Mouse (Mus musculus) heart, embryonic 16.5 days (tissue): ENCODE results near the gene Dmc1. TPM values are rescaled to one million over a fixed set of nuclear protein-coding genes. Genes with fewer than 3 reads are reported as not detected.

Experiments used
- microRNA-seq: library from miRNA; unstranded; fragments of <30 nt; microRNA quantifications from one replicate; pipeline ENCODE4, GENCODE M21; 2017
- polyA plus RNA-seq: library from polyadenylated mRNA; unstranded; fragments of >200 nt; fragmentation: Nextera tagmentation; extraction: Ambion mirVana; gene quantifications from 2 replicates; pipeline ENCODE4 v1.2.1, GENCODE M21; 2015

The Dmc1 gene
- polyA plus RNA-seq, 1 experiment from 2014 or later: 1.3 TPM

Small RNA genes lying within 50 kb of the gene (microRNA-seq; reads per million reads assigned to microRNA genes)
- gene Gm27903: not detected

Other genes starting within 250 kb of the Dmc1 start
- gene Tmem184b, start 201.5 kb downstream of the Dmc1 start, polyA plus RNA-seq: 71.7 and 75.2 TPM in 2 replicates
- 54.0 and 70.2 TPM in 2 replicates for gene Csnk1e, start 149.5 kb downstream of the Dmc1 start, polyA plus RNA-seq
- 0.22 and 0.44 TPM in 2 replicates for gene Kcnj4, start 99.9 kb downstream of the Dmc1 start, polyA plus RNA-seq
- 69.2 and 69.8 TPM in 2 replicates for gene Kdelr3, start 88.7 kb downstream of the Dmc1 start, polyA plus RNA-seq
- 30.8 and 30.9 TPM in 2 replicates for gene Ddx17, start 58.4 kb downstream of the Dmc1 start, polyA plus RNA-seq
- 0.75 and 1.1 TPM in 2 replicates for gene Fam227a, start 53.8 kb upstream of the Dmc1 start, polyA plus RNA-seq
- 59.5 and 59.8 TPM in 2 replicates for gene Cby1, start 54.1 kb upstream of the Dmc1 start, polyA plus RNA-seq
- gene Tomm22, start 65.8 kb upstream of the Dmc1 start, polyA plus RNA-seq: 245 and 258 TPM in 2 replicates
- gene Josd1, start 82.8 kb upstream of the Dmc1 start, polyA plus RNA-seq: 22.3 and 23.2 TPM in 2 replicates
- 29.4 and 30.3 TPM in 2 replicates for gene Gtpbp1, start 85.7 kb upstream of the Dmc1 start, polyA plus RNA-seq
- gene Sun2, start 137.4 kb upstream of the Dmc1 start, polyA plus RNA-seq: 6.2 and 7.9 TPM in 2 replicates
- gene Dnal4, start 172.7 kb upstream of the Dmc1 start, polyA plus RNA-seq: 43.5 and 45.3 TPM in 2 replicates
- gene Nptxr, start 199.7 kb upstream of the Dmc1 start, polyA plus RNA-seq: 2.2 and 2.8 TPM in 2 replicates
- not detected in 2 replicates for gene Npcd, start 229.1 kb upstream of the Dmc1 start, polyA plus RNA-seq
- 57.0 and 59.0 TPM in 2 replicates for gene Cbx6, start 229.6 kb upstream of the Dmc1 start, polyA plus RNA-seq